Mouse (Mus musculus) neutrophil, adult 5-6 weeks (primary cell): ENCODE measurements around the gene Akap8l. TPM values are rescaled to one million over a fixed set of nuclear protein-coding genes. Genes with fewer than 3 reads are reported as not detected.
A peak's percentile ranks its signal among the peaks of the same experiment; 100 is the strongest.

Source experiments
- ATAC-seq: fragments of 151-379, 151-347 bp; 2 replicates; pipeline ENCODE4 v1.8.0; 2017; ENCODE audit warnings: mild to moderate bottlenecking, moderate TSS enrichment; ENCODE audit not compliant: insufficient number of reproducible peaks, poor library complexity, low FRiP score, severe bottlenecking; ENCODE audit errors: extremely low read depth
- total RNA-seq: library from RNA; stranded (forward); fragments of 200-1000 nt; gene quantifications from 2 replicates; pipeline ENCODE4 v1.2.3, GENCODE M21; 2017

Akap8l gene
- total RNA-seq = 275 and 277 TPM in 2 replicates

DNA sequence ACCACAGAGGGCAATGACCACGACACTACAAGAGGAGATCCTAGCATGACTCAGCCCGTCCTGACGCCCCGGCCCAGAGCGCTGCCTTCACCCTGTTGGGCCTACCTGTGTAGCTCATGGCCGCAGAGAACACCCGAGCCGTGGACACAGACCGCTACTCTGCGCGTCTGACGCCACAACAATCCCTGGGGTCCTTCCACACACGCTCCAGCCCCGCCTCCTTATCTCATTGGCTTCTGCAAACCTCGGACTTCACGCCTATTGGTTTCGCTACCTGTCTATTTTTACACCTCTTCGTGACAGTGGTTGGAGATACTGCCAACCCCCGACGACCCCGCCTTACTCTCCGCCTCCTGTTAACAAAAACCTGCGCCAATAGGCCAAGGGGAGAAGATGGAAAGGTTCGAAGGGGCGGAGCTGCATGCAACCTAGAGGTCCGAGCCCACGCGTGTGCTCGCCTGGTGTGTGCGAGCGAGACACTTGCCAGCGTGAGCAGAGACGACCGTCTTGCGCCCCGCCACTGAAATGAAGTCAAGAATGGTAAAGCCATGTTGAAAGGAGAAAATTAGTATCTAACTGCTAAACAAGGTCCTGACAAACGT lies at the start of gene Akap8l:
Gene Akap8l, minus strand, starts transcription at position 226 of the 602 bp plus-strand sequence.
- ATAC-seq = peak; percentile 94

DNA sequence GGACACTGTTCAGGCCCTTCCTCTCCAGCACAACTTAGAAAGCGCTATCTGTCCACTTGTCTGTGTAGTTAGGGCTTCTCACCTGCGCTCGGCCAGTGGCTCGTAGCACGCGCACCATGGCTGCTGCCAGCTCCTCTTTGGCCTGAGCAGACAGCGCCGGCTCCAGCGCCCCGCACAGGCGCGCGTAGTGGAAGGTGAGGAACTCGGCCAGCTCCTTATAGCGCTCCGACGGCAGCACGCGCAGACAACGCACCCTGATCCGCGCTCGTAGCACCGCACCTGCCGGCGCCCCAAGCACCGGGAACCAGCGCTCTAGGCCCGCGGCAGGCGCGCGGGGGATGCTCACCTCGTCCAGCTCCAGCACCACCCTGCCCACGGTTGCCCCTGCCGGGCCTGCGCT lies 45.9 kb upstream of the Akap8l start:
- ATAC-seq = no peak

DNA sequence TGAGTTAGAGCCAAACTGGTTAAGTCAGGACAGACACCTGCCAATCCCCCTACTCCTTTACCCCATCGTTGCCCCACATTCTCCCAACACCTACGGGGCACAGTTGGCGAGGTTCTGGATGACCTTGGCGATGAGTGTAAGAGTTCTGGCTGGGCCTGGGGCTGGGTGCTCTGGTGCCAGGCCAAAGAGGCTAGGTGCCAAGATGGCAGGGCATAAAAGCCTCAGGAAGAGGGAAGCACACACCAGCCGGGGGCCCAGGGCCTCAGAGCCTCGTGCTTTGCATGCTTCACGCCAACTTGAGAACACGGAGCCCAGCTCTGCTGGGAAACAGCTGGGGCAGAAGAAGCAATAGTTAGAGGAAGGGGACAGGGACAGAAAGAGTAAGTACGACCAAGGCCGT lies 43.5 kb upstream of the Akap8l start:
- ATAC-seq = no peak

DNA sequence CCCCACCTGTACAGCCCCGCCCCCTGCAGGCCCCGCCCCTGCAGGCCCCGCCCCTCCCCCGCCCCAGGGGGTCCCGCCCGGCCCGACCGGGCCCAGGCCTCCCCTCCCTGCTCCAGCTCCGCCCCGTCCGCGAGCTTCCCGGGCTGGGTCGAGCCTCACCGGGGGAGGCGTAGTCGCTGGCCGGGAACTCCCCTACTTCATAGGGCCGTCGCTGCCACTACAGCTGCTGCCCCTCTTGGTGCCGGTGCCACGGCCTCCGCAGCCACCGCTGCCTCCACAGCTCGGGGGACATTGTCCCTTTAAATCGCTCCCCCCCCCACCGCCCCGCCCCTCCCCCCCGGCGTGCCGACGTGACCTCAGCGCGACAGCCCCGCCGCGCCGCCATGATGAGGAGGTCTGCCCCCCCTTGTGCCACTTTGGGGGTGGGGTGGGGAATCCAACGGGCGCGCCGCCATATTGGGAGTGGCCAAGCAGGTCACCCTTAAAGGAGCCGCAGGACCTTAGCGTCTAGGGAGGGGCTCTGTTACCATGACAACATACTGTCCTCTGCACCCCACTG lies 38.8 kb upstream of the Akap8l start, which contains the start of gene Wiz:
Gene Wiz, minus strand, starts transcription at position 339 of the 559 bp plus-strand sequence.
- peak; percentile 81 for ATAC-seq

DNA sequence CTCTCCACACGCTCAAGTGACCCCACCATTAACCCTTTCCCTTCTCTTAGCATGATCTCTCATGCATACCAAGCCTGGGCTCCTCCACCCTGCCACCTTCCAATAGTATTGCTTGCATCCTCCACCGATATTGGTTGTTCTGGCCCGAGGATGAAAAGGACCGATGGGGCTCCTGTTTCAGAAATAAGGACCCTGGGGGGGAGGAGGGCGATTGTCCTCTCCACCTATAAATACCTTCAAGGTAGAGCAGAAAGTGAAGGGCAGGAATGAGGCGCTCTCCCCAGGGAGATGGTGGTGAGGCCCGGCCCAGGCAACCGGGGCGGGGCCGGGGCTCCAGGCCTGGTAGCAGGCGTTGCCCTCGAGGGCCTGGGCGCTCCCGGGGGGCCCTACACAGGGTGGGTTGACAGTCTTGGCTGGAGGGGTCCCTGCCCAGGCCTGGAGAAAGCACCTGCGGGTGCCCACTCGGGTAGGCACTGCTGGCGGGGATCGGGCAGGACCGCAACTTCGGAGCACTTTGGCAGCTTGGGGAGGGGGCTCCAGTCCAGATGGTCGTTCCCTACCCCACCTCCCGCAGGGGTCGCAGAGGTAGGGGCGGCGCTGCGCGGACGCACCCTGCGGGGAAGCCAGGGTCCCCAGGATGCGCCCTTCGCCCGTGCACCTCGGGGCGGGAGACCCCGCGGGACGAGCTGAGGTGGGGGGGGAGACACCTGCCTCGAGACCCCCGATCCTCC lies 38.1 kb upstream of the Akap8l start:
- no peak for ATAC-seq

DNA sequence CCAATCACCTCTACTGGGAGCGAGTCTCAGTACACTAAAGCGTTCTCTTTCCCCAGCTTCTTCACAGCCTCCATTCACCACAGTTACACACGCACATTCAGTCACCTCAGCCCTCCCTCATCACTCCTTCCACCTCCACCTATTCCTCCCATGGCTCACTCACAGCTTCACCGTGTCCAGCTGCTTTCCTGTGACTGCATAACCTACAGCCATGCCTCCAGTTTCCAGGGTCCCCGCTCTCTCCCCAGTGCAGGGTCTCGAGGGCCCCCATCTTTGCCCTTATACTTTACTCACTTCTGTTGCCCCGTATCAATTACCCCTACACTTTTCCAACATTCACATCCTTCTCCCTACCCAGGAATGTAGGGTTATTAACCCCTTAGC lies 37.6 kb upstream of the Akap8l start:
- ATAC-seq = no peak

DNA sequence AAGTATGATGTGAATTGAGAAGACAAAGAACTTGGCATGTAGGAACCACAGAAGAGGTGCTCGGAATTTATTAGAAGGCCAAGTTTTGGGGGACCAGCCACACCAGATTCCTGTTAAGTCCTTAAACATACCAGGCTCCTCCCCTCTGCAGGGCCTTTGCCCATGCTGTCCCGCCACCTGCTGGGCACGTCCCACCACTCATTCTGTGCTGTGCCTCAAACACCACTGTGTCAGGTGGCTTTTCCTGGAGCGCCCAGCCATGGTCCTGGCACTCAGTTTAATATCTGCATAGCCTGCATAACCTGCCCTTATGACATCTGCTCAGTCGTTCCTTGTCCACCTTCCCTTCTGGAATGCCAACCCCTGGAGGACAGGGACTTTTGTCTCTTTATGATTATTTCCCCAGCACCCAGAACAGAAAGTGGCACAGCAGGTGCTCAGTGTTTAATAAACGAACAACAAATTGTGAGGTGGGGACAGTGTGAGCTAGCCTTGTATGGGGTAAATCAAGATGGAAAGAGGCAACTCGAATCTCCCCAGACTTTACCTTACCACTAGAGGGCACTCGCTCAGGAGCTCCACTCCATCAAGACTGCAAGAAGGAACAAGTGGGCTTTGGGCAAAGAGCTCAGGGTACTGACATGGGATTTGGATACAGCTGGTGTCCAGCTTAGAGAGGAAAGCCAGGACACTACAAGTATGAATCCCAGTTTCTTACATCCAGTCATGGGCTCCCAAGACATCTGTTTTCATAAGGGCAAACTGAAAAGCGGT lies 36.4 kb upstream of the Akap8l start:
- ATAC-seq = 0 out of 2 replicates have a peak, but pooled peaks have one; percentile 20

DNA sequence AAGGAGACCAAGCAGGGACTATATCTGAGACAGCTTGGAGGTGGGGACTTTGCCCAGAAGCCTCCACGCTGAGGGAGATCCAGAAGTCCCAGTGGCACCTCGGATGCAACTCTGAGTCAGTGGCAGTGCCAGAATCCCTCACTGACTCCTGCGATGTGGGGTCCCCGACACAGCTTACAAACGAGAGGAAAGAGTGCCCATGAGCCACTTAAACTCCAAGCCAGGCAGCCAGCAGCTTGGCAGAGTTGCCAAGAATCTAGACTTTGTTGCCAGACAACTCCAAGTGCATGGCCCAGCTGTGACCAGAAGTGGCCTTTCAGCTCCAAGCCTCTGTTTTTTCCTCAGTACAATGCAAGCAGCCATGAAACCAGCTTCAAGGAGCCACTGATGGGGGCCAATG lies 33.3 kb upstream of the Akap8l start:
- no peak for ATAC-seq

DNA sequence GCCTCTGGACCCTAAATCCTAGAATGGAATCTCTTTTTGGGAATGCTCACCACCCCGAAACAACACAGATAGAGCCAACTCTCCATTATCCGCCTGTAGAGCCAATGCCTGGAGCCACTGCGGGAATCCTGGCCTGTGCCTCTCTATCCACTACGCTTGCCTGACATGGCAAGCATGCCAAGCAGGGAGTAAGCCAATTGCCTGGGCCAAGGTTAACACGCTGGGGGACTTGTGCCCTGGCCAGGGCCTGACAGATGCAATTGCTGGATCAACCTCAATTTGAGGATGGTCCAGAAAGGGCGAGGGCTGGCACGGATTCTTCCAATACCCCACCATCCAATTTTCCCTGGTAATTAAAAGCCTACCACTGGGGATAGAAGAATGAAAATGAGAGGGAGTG lies 32.2 kb upstream of the Akap8l start:
- no peak for ATAC-seq

DNA sequence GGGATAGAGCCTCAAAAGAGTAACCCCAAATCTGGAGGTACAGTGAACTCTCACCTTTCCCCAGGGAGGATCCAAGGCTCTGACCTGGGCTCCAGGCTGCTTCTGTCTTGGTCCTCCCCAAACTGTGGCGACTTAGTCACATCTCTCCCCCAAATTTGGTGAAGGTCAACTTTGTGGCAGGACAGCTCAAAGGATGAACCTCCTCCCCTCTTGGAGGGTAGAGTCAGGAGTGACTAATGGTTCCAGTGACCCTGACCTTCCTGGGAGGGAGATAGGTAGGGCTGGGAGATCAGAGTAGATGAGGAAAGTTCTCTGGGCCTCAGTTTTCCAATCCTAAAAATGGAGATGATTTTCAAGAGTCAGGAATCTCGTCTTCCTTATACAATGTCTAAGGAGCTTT lies 28.4 kb upstream of the Akap8l start:
- ATAC-seq = no peak

DNA sequence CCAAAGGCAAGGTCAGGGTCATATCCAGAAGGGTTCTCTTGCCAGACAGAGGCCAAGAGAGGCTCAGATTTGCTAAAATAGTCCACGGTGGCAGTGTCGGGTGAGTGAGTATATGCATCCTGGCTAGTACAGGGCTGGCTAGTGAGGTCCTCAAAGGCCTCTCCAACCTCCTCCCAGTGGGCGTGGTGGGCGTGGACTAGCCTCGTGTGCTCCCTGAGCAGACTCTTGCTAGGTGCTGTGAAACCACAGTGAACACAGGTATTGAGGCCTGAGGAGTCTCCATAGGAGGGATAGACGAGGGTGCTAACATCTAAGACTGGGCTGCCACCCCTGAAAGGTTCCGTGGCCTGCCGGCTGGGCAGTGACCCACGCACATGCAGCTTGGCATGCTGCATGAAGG lies 26.7 kb upstream of the Akap8l start:
- no peak for ATAC-seq

DNA sequence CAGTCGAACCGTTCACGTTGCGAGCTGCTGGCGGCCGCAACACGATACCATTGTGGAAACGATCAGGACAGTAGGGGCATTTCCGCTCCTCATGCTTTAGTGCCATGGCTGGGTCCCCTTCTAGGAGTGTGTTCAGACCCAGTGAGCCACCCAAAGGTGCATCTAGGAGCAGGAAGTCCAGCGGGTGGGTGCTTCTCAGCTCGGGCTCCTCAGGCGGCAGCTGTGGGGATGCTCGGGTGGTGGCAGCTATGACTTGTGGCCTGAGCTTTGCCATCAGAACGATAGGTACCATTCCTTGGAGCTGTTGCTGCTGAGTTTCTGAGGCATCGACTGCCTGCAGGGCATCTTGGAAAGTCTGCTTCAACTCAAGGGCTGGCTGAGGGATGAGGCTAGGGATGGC lies 26.1 kb upstream of the Akap8l start:
- no peak for ATAC-seq

DNA sequence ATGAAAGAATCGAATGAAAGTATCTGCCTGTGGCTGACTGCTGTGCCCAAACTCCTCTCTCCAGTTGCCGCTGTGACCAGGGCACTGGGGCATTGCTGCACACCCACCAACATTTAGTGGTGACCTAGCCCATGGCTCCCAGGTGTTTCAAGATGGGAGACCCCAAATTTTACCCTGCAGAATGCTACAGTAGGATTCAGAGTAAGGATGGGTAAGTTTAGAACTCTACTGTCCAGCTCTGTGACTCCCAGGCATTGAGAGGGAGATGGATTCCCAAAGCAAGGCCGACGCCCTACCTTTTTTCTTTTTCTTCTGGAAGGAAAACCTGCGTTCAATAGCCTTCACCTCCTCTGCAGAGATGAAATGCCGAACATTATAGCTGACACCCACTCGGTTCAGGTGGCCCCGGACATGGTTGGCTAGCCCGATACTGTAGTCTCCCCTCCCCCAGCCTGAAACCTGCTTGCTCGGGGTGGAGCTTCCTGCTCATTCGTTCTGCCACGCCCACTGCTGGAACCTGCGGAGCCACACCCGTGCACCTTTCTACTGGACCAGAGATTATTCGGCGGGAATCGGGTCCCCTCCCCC lies 18.7 kb upstream of the Akap8l start:
- no peak for ATAC-seq

DNA sequence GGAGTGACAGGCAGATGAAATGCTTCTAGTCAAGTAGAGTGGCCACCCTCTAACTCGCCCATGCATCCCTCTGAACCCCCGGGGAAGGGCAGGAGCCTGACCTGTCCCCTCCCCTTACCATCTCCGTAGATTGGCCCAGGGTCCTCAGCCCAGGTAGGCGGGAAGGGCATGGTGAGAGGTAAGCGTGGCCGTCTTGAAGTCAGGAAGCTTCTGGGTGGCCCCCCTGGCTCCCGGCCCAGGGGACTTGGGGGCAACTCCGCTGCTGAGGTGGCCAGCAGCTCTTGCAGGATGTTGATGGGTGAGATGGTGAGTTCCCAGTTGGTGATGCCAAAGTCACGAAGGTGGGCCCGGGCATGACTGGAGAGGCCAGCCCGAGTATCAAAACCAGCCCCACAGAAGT lies 17.3 kb upstream of the Akap8l start:
- no peak for ATAC-seq

DNA sequence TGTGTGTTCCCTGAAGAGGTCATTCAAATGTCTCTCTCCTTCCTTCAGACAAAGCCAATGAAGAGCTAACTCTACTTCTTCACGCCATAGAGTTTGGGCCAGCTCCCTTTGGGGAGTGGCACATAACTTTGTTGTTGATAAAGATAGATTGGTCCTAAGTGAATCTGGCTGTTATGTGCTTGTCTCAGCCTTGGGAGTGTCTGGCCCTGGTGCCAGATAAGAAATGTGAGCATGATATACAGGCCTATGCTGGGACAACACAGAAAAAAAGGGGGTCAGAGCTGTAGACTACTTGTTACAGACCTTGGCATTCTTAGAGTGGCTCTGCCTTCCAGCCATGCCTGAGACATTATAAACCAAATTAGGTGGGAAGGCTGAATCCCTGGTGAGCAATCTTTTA lies 14.9 kb upstream of the Akap8l start:
- ATAC-seq = no peak

DNA sequence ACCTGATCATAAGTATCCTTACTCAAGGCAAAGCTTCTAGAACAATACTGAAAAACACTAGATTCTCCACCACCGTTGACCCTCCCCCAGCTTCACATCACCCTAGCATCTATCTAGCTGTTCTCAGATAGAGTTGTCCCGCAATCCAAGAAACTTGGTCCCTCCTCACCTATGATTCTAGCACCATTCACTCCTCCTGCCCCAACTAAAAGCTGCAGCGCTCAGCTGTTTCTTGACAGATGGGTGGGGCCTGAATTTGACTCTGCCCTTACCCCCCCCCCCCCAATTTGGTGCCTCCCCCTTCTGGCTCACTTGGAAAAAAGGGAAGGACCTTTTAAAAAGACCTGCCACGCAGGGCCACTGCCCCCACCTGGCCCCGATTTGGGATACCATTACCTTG lies 14.4 kb upstream of the Akap8l start:
- no peak for ATAC-seq

DNA sequence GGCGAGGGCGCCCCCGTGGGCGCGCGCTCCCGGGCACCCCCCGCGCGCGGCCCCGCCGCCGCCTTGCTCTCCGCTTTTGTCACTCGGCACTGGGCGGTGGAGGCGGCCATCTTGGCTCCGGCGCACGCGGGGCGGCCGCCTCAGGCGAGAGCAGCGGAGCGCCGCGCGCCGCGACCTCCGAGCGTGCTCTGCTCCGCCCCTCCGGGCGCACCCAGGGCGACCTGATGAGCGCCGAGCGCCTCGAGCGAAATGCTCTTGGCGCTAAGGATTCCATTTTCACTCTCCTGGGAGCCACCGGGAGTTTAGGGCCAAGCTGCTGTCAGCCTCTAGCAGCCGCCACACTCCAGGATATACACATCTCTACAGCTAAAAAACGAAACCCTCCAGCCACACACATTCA lies 13.9 kb upstream of the Akap8l start:
- ATAC-seq = peak; percentile 72

DNA sequence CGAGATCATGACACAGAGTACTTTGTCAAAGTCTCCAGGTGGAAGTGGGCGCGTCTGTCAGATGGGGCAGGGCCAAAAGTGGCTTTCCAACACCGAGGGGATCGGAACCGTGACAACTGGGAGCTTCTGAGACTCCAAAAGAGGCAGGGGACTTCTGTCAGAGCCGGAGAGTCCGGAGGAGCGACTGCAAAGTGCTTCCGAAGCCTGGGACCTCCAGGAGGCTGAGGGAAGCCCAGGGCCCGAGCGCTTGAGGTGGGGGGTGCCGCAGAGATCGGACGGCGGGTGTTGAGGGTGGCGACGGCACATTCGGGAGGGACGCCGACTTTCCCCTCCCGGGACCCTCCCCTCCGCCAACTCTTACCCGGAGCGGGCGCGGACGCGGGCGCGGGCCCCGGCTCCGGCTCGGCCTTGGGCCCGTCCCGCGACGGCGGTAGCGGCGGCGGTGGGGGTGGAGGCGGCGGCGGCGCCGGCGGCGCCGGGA lies 13.5 kb upstream of the Akap8l start:
- ATAC-seq = no peak

DNA sequence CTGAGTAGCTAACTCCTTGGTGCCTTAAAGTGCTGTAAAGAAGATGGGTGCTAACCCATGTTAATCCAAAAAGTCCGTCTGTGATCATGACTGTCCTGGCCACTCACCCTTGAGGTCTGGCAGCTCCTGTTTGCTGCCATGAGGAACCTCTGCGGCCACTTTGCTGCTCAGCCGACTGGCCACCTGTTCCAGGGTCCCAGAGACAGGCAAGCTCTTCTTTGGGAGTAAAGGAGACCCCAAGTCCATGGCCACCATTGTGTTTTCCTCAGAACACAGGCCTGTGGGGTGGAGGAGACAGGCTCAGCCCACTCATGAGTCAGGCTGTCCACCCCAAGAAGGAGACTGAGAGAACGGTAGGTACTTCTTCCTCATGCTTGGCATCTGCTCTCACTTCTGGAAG lies 12.3 kb upstream of the Akap8l start:
- no peak for ATAC-seq
